Mouse (Mus musculus): ENCODE data around the gene Ntan1.
"Not testable (repeated sequence)": the region's sequence is repeated elsewhere in the genome, so short reads cannot be mapped to it uniquely, and the experiment has no call there.

Gene Ntan1

GRCm38 (mm10) chr16:13818560-13819393 lies at the start of gene Ntan1:
Gene Ntan1, plus strand, starts transcription at chr16:13818845.
- DNase-seq, result peak; percentile 98 to 99

GRCm38 (mm10) chr16:13771603-13772002 lies 47.0 kb upstream of the Ntan1 start:
- not testable (repeated sequence) for DNase-seq

GRCm38 (mm10) chr16:13772051-13772450 lies 46.6 kb upstream of the Ntan1 start:
- DNase-seq, result not testable (repeated sequence)

GRCm38 (mm10) chr16:13774011-13774410 lies 44.6 kb upstream of the Ntan1 start:
- not testable (repeated sequence) for DNase-seq

- DNase-seq, result not testable (repeated sequence)
These were observed 44.0 kb upstream of the Ntan1 start for GRCm38 (mm10) chr16:13774651-13775050.

GRCm38 (mm10) chr16:13780353-13781036 lies 38.1 kb upstream of the Ntan1 start, which contains the start of gene Rrn3:
Gene Rrn3, plus strand, starts transcription at chr16:13780708.
- DNase-seq, result peak; percentile 91 to 95

- DNase-seq, result no peak
These were observed 37.4 kb upstream of the Ntan1 start for GRCm38 (mm10) chr16:13781216-13781615.

GRCm38 (mm10) chr16:13785932-13786331 lies 32.7 kb upstream of the Ntan1 start:
- DNase-seq, result no peak

GRCm38 (mm10) chr16:13793441-13793840 lies 25.2 kb upstream of the Ntan1 start:
- DNase-seq, result not testable (repeated sequence)

GRCm38 (mm10) chr16:13796746-13797175 lies 21.9 kb upstream of the Ntan1 start:
- no peak for DNase-seq

- DNase-seq, result no peak
These were observed 17.4 kb upstream of the Ntan1 start for GRCm38 (mm10) chr16:13801231-13801630.

- DNase-seq, result no peak
These were observed 14.0 kb upstream of the Ntan1 start for GRCm38 (mm10) chr16:13804666-13805065.

- no peak for DNase-seq
These were observed 11.0 kb upstream of the Ntan1 start for GRCm38 (mm10) chr16:13807616-13808015.

GRCm38 (mm10) chr16:13808410-13808809 lies 10.2 kb upstream of the Ntan1 start:
- DNase-seq, result no peak

GRCm38 (mm10) chr16:13812152-13812551 lies 6.5 kb upstream of the Ntan1 start:
- no peak for DNase-seq

- no peak for DNase-seq
These were observed 5.4 kb upstream of the Ntan1 start for GRCm38 (mm10) chr16:13813200-13813599.

GRCm38 (mm10) chr16:13819394-13819743 lies 724 bp downstream of the Ntan1 start:
- DNase-seq, result no peak

- DNase-seq, result peak in 1 of 2 experiments; percentile 8
These were observed 1.3 kb downstream of the Ntan1 start for GRCm38 (mm10) chr16:13819806-13820500.

- peak in 1 of 2 experiments; percentile 5 for DNase-seq
These were observed 2.1 kb downstream of the Ntan1 start for GRCm38 (mm10) chr16:13820771-13821170.

GRCm38 (mm10) chr16:13825781-13826490 lies 7.3 kb downstream of the Ntan1 start:
- DNase-seq, result no peak

GRCm38 (mm10) chr16:13826511-13826910 lies 7.9 kb downstream of the Ntan1 start:
- no peak for DNase-seq

- DNase-seq, result no peak
These were observed 11.8 kb downstream of the Ntan1 start for GRCm38 (mm10) chr16:13830444-13830843.

- no peak for DNase-seq
These were observed 13.0 kb downstream of the Ntan1 start for GRCm38 (mm10) chr16:13831606-13832005.
